Mouse (Mus musculus): Measurements from ENCODE around the gene Npas3.

The Npas3 gene

GRCm38 (mm10) chr12:53695324-53695723 lies 446.8 kb downstream of the Npas3 start:
- no peak for DNase-seq (ENCODE audit: low spot score in 2 of 2)

GRCm38 (mm10) chr12:53697645-53698044 lies 449.2 kb downstream of the Npas3 start:
- DNase-seq (ENCODE audit: low spot score in 2 of 2), result no peak

- no peak for DNase-seq (ENCODE audit: low spot score in 2 of 2)
Observed at GRCm38 (mm10) chr12:53698483-53699227, 450.2 kb downstream of the Npas3 start.

GRCm38 (mm10) chr12:53719896-53720295 lies 471.4 kb downstream of the Npas3 start:
- no peak for DNase-seq (ENCODE audit: low spot score in 2 of 2)

- DNase-seq (ENCODE audit: low spot score in 2 of 2), result no peak
Observed at GRCm38 (mm10) chr12:53722156-53722555, 473.7 kb downstream of the Npas3 start.

- no peak for DNase-seq (ENCODE audit: low spot score in 2 of 2)
Observed at GRCm38 (mm10) chr12:53722718-53723698, 474.5 kb downstream of the Npas3 start.

- no peak for DNase-seq (ENCODE audit: low spot score in 2 of 2)
Observed at GRCm38 (mm10) chr12:53729275-53729674, 480.8 kb downstream of the Npas3 start.

- DNase-seq (ENCODE audit: low spot score in 2 of 2), result no peak
Observed at GRCm38 (mm10) chr12:53738549-53739292, 490.2 kb downstream of the Npas3 start.

- DNase-seq (ENCODE audit: low spot score in 2 of 2), result no peak
Observed at GRCm38 (mm10) chr12:53746653-53747052, 498.2 kb downstream of the Npas3 start.

- no peak for DNase-seq (ENCODE audit: low spot score in 2 of 2)
Observed at GRCm38 (mm10) chr12:53749375-53749774, 500.9 kb downstream of the Npas3 start.

- no peak for DNase-seq (ENCODE audit: low spot score in 2 of 2)
Observed at GRCm38 (mm10) chr12:53752281-53753072, 504.0 kb downstream of the Npas3 start.

GRCm38 (mm10) chr12:53753368-53753937 lies 505.0 kb downstream of the Npas3 start:
- DNase-seq (ENCODE audit: low spot score in 2 of 2), result no peak

GRCm38 (mm10) chr12:53754236-53754635 lies 505.8 kb downstream of the Npas3 start:
- DNase-seq (ENCODE audit: low spot score in 2 of 2), result no peak

- DNase-seq (ENCODE audit: low spot score in 2 of 2), result no peak
Observed at GRCm38 (mm10) chr12:53757631-53758030, 509.2 kb downstream of the Npas3 start.

GRCm38 (mm10) chr12:53758356-53758755 lies 509.9 kb downstream of the Npas3 start:
- no peak for DNase-seq (ENCODE audit: low spot score in 2 of 2)

- no peak for DNase-seq (ENCODE audit: low spot score in 2 of 2)
Observed at GRCm38 (mm10) chr12:53764143-53764542, 515.7 kb downstream of the Npas3 start.

GRCm38 (mm10) chr12:53768392-53768791 lies 519.9 kb downstream of the Npas3 start:
- DNase-seq (ENCODE audit: low spot score in 2 of 2), result no peak

GRCm38 (mm10) chr12:53771394-53771936 lies 523.0 kb downstream of the Npas3 start:
- DNase-seq (ENCODE audit: low spot score in 2 of 2), result no peak

- DNase-seq (ENCODE audit: low spot score in 2 of 2), result no peak
Observed at GRCm38 (mm10) chr12:53781850-53782552, 533.5 kb downstream of the Npas3 start.

- DNase-seq (ENCODE audit: low spot score in 2 of 2), result no peak
Observed at GRCm38 (mm10) chr12:53789501-53789900, 541.0 kb downstream of the Npas3 start.
